Mouse (Mus musculus) C2C12 (cell line): ENCODE measurements at regions not wholly inside any gene's neighbourhood (a gene's known extent, or its start where the extent isn't known, plus 50 kb on each side); places are given as distances from the start of the nearest gene placed in this dataset.

Experiments used
- H3K27me3 ChIP-seq: one replicate; pipeline ENCODE4 v1.6.1; 2011; ENCODE audit not compliant: control insufficient read depth, insufficient read depth, insufficient read length
- H3K36me3 ChIP-seq: one replicate; pipeline ENCODE4 v1.6.1; 2011; ENCODE audit not compliant: control insufficient read depth, insufficient read depth
- H3K4me3 ChIP-seq: one replicate; pipeline ENCODE4 v1.5.1; 2011; ENCODE audit warnings: mild to moderate bottlenecking, control low read depth; ENCODE audit not compliant: poor library complexity, insufficient read depth, severe bottlenecking
- H3K79me2 ChIP-seq: one replicate; pipeline ENCODE4 v1.6.1; 2011; ENCODE audit not compliant: control insufficient read depth, insufficient read depth
- H3K79me3 ChIP-seq: one replicate; pipeline ENCODE4 v1.6.1; 2011; ENCODE audit warnings: low read depth, control low read depth
- H3ac ChIP-seq: one replicate; pipeline ENCODE3; 2011; ENCODE audit warnings: low read depth; ENCODE audit not compliant: control insufficient read depth, insufficient read length
- CEBPB ChIP-seq: IDR thresholded peaks from one replicate; pipeline ENCODE4 v1.6.1; 2011; ENCODE audit warnings: low read depth, mild to moderate bottlenecking, control low read depth, moderate library complexity
- CTCF ChIP-seq: IDR thresholded peaks from one replicate; pipeline ENCODE4 v1.5.1; 2011; ENCODE audit not compliant: control insufficient read depth, insufficient read depth, insufficient read length
- FOSL1 ChIP-seq: IDR thresholded peaks from one replicate; pipeline ENCODE4 v1.8.0; 2011; ENCODE audit warnings: mild to moderate bottlenecking, low read length; ENCODE audit not compliant: poor library complexity, insufficient read depth, severe bottlenecking
- MAX ChIP-seq: IDR thresholded peaks from one replicate; pipeline ENCODE4 v1.6.1; 2011; ENCODE audit warnings: mild to moderate bottlenecking, control low read depth
- MYOD1 ChIP-seq: IDR thresholded peaks from one replicate; pipeline ENCODE4 v1.6.1; 2011; ENCODE audit warnings: low read depth; ENCODE audit not compliant: control insufficient read depth, insufficient read length
- MYOG ChIP-seq: IDR thresholded peaks from one replicate; pipeline ENCODE4 v1.6.1; 2011; ENCODE audit not compliant: control insufficient read depth, insufficient read length; ENCODE audit errors: extremely low read depth
- USF1 ChIP-seq: IDR thresholded peaks from one replicate; pipeline ENCODE4 v1.6.1; 2011; ENCODE audit warnings: low read depth, mild to moderate bottlenecking, control low read depth, moderate library complexity

DNA sequence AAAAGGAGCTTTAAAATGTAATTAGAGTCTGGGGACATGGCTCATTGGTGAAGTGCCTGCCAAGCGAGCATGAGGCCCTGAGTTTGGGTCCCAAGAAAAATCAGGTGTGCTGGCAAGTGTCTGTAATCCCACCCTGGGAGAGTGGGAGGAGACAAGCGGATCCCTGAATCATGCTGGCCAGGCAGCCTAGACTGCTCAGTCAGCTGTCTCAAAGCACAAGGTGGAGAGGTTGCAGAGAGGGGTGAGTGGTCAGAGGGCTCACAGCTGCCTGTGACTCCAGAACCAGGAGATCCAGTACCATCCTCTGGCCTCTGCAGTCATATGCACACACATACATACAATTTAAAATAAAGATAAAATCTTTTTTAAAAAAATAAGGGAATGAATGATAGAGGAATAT, 97.7 kb downstream of the Nptx2 start:
- H3K79me3 ChIP-seq = no peaks in the 10 kb centered on the region
- no peak for TF ChIP-seq FOSL1
- TF ChIP-seq USF1 = no peak
- no peaks in the 10 kb centered on the region for H3K27me3 ChIP-seq
- H3K36me3 ChIP-seq = no peaks in the 10 kb centered on the region
- no peak overlapping the region for H3ac ChIP-seq
- H3K4me3 ChIP-seq = no peak overlapping the region
- H3K79me2 ChIP-seq = no peaks in the 10 kb centered on the region

DNA sequence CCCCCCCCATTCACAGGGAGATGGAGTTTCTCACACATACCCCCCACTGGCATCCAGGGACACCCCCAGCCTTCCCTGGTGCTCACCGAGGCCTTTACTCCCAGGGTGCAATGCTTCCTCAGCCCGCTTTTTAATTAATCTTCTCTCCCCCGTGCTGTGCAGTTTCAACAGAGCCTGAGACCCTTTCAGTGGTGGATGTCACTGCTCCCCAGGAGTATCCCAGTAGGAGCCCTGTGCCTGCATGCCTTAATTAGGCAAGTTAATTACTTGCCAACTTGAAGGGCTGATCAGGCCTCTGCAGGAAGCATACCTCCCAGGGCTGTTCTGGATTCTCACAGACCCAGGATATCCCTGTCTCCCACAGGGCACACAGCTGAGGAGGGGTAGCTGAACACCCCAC, 99.7 kb downstream of the Nptx2 start:
- Histone ChIP-seq H3ac (no peak overlapping the region), H3K79me2 (no peaks in the 10 kb centered on the region), H3K27me3 (no peaks in the 10 kb centered on the region), H3K79me3 (no peaks in the 10 kb centered on the region), H3K4me3 (no peak overlapping the region), H3K36me3 (no peaks in the 10 kb centered on the region)
- no peak for TF ChIP-seq USF1
- no peak for TF ChIP-seq MYOG
- no peak for TF ChIP-seq FOSL1
- no peak for TF ChIP-seq MAX

DNA sequence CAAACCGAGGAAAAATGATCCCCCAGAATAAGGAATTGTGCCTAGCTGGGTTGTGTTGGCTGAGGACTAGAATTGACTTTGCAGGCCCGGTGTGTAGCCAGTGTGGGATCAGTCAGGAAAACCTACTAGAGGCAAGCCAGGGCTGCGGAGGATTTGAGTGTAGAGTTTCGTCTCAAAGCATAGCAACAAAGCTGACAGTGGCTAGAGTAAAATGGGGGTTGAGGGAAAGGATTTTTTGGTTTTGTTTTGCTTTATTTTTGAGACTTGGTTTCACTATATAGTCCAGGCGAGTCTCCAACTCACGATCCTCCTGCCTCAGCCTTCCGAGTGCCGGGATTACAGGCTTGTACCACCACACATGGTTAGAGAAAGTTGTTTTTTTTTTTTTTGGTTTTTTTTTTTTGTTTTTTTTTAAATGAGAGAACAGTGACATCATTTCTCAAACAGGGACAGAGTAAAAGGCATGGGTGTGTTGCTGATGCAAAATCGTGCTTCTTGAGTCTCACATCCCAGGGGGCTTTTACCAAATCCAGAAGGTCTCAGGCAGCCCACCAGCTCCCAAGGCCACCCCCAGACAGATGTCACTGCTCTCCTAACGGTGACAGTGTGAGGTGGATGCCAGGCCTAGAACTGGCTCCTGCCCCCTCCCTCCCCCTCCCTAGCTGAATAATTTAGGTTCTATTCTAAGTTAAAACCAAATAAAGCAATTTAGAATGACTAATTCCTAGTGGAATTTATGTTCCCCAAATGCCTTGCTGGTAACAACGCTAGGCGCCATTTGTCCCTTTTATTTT, 101.8 kb downstream of the Nptx2 start:
- Histone ChIP-seq H3K79me2 (no peaks in the 10 kb centered on the region), H3ac (no peak overlapping the region), H3K27me3 (no peaks in the 10 kb centered on the region), H3K79me3 (no peaks in the 10 kb centered on the region), H3K4me3 (no peak overlapping the region), H3K36me3 (no peaks in the 10 kb centered on the region)
- no peak for TF ChIP-seq USF1
- no peak for TF ChIP-seq CEBPB
- no peak for TF ChIP-seq MYOG
- TF ChIP-seq MAX = no peak
- TF ChIP-seq FOSL1 = no peak
- no peak for TF ChIP-seq MYOD1

DNA sequence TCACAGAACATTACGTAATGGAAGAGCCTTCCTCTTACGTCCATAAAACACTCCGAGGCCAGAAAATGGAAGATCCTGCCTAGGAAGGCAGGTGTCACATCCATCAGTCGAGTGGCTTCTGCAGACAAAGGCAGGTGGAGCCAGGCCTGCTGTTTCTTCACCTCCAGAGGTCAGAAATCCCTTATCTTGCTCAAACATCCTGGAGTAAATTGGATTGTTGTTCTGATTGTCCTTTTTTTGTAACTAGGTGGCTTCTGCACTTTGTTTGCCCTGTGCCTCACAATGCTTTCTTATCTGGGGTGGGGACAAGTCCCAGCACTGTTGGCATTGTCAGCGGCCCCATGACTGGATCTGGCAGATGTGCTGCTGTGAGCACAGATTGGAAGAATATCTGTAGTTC, 106.5 kb downstream of the Nptx2 start:
- Histone ChIP-seq H3K36me3 (no peaks in the 10 kb centered on the region), H3K79me2 (no peaks in the 10 kb centered on the region), H3ac (no peak overlapping the region), H3K4me3 (no peak overlapping the region), H3K27me3 (no peaks in the 10 kb centered on the region), H3K79me3 (no peaks in the 10 kb centered on the region)
- TF ChIP-seq MYOD1 (no peak), CEBPB (no peak), MAX (no peak), FOSL1 (no peak)

DNA sequence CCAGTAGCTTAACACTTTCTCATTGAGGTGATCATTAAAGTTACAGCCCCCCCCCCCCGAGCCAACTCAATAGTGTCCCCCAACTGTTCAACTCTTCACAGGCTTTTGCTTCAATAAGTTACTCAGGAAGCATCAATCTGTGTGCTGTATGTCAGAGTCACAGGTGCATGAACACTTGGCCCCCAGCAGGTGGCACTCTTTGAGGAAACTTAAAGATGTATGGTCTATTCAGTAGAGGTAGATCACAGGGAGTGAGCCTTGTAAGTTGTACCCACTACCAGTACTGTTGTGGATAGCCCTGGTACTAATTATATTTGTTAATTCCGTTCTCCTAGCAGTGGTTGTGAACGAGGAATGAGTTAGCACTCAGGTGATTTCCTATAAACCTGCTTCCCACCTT, 99.6 kb downstream of the Tmem130 start:
- H3K79me2 ChIP-seq = no peaks in the 10 kb centered on the region
- no peaks in the 10 kb centered on the region for H3K27me3 ChIP-seq
- no peak for TF ChIP-seq MAX
- no peak for TF ChIP-seq USF1
- no peak for TF ChIP-seq MYOG
- no peak for TF ChIP-seq MYOD1
- no peak for TF ChIP-seq CEBPB
- TF ChIP-seq CTCF = no peak
- no peak overlapping the region for H3K4me3 ChIP-seq
- H3ac ChIP-seq = no peak overlapping the region
- H3K79me3 ChIP-seq = no peaks in the 10 kb centered on the region
- H3K36me3 ChIP-seq = no peaks in the 10 kb centered on the region

DNA sequence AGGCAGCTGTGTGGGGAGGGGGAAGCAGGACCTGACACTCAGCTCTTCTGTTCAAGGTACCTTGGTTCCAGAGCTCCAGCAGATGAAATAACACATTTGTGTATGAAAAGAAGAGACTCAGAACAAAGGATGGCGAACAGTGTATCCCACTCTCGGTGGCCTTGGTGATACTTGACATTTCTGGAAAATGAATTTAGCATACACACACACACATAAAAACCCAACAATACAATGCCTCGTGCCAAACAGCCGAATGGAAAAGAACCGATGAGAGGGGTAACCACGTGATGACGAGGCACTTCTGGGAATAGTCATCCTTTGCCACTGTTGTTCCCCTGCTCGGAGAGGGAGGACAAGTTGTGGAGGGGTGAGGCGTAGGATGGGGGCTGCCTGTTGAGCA, 97.6 kb downstream of the Tmem130 start:
- no peak overlapping the region for H3ac ChIP-seq
- H3K79me3 ChIP-seq = no peaks in the 10 kb centered on the region
- H3K27me3 ChIP-seq = no peaks in the 10 kb centered on the region
- TF ChIP-seq USF1 = no peak
- TF ChIP-seq FOSL1 = no peak
- no peak for TF ChIP-seq MYOG
- no peak for TF ChIP-seq CTCF
- no peak for TF ChIP-seq MYOD1
- no peak for TF ChIP-seq CEBPB
- no peak for TF ChIP-seq MAX
- no peaks in the 10 kb centered on the region for H3K79me2 ChIP-seq
- no peaks in the 10 kb centered on the region for H3K36me3 ChIP-seq
- no peak overlapping the region for H3K4me3 ChIP-seq
